Mouse (Mus musculus) hindbrain, embryonic 14.5 days (tissue): ENCODE measurements around the gene Izumo4. TPM values are rescaled to one million over a fixed set of nuclear protein-coding genes. Genes with fewer than 3 reads are reported as not detected.

Source experiments
- ATAC-seq: fragments of 200-750 bp; cut with Nextera tagmentation; 2 replicates; pipeline ENCODE4 v1.8.0; 2017; ENCODE audit warnings: moderate number of reproducible peaks, mild to moderate bottlenecking, moderate TSS enrichment, moderate library complexity; ENCODE audit not compliant: low FRiP score
- DNase-seq: peaks from one replicate; pipeline ENCODE4 v3.0.0-alpha.2; 2015; ENCODE audit warnings: low spot score
- H3K27ac ChIP-seq: fragments of 300-500 bp; sonication (generic); 2 replicates; pipeline ENCODE4 v1.5.1; 2014; ENCODE audit warnings: mild to moderate bottlenecking, moderate library complexity
- H3K27me3 ChIP-seq: fragments of 300-500 bp; sonication (generic); 2 replicates; pipeline ENCODE4 v1.6.1; 2014; ENCODE audit warnings: mild to moderate bottlenecking, low read length, mixed read lengths; ENCODE audit not compliant: control insufficient read depth, insufficient read depth
- H3K36me3 ChIP-seq: fragments of 300-500 bp; sonication (generic); replicated peaks from 2 replicates; pipeline ENCODE4 v1.6.1; 2014; ENCODE audit not compliant: control insufficient read depth, insufficient read depth
- H3K4me1 ChIP-seq: fragments of 300-500 bp; sonication (generic); replicated peaks from 2 replicates; pipeline ENCODE4 v1.6.1; 2014; ENCODE audit warnings: antibody characterized with exemption, low read length, mixed read lengths; ENCODE audit not compliant: control insufficient read depth, insufficient read depth
- H3K4me2 ChIP-seq: fragments of 300-500 bp; sonication (generic); replicated peaks from 2 replicates; pipeline ENCODE4 v1.6.1; 2014; ENCODE audit warnings: mild to moderate bottlenecking, moderate library complexity
- H3K4me3 ChIP-seq: fragments of 300-500 bp; sonication (generic); replicated peaks from 2 replicates; pipeline ENCODE4 v1.5.1; 2014; ENCODE audit warnings: mild to moderate bottlenecking, low read length
- H3K9ac ChIP-seq: fragments of 300-500 bp; sonication (generic); 2 replicates; pipeline ENCODE4 v1.6.1; 2014
- H3K9me3 ChIP-seq: fragments of 300-500 bp; sonication (generic); 2 replicates; pipeline ENCODE4 v1.6.1; 2016; ENCODE audit warnings: low read length; ENCODE audit not compliant: control insufficient read depth
- WGBS: fragments of 180-500 bp; shearing (Covaris S2); extraction: QIAGEN DNeasy Blood & Tissue Kit; methylation state at CpG from one replicate; pipeline ENCODE4 v1.1.7; 2014; 5-methylcytosine and 5-hydroxymethylcytosine counted together
- polyA plus RNA-seq: library from polyadenylated mRNA; unstranded; fragments of >200 nt; fragmentation: Nextera tagmentation; extraction: Ambion mirVana; gene quantifications from 2 replicates; pipeline ENCODE4 v1.2.1, GENCODE M21; 2014

Gene Izumo4
- polyA plus RNA-seq, 1 experiment from 2014 or later: 20.4 TPM

DNA sequence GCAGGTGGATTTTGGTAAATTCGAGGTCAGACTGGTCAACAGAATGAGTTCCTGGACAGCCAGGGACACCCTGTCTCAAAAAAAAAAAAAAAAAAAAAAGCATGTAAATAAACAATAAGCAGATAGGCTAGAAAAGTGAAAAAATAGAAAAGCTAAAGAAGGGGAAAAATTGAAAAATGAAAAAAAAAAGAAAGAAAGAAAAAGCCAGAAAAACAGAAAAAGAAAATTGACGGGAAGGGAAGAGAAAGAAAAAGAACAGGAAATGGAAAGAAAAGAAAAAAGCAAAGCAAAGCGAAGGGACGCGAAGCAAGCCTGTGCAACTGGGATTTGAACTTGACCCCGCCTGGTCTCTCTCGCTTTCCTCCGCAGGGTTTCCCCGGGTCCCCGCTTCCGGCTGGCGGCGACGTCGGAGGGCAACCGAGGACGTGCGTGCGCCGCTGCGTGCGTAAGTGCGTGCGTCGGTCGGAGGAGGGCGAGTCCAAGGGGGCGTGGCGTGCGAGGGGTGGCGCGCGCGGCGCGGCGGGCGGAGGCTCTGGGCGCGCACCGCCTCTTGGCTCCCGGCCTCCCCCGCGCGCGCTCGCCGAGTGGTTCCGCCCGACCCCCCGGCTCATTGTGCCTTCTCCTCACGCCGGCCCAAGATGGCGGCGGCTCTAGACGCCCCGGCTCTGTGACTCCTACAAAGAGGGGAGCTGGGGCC, 52.8 kb downstream of the Izumo4 start, which contains the start of gene Dot1l:
TSS of gene Dot1l (plus strand) at position 613 of the 697 bp plus-strand sequence.
- peak within 1 kb of the TSS; percentile 93 for H3K27ac ChIP-seq
- WGBS: 2% methylated on average over 57 of the region's 57 CpGs
- ATAC-seq: peak; percentile 91
- peaks cover 29% of the 10 kb centered on the region for H3K4me1 ChIP-seq
- no peaks in the 10 kb centered on the region for H3K36me3 ChIP-seq
- H3K27me3 ChIP-seq: no peaks in the 10 kb centered on the region
- peak within 1 kb of the TSS; percentile 96 for H3K9ac ChIP-seq
- H3K4me3 ChIP-seq: peak within 1 kb of the TSS; percentile 94
- H3K4me2 ChIP-seq: peak within 1 kb of the TSS; percentile 96
- H3K9me3 ChIP-seq: no peaks in the 10 kb centered on the region
- peak; percentile 98 for DNase-seq

Other genes starting within 250 kb of the Izumo4 start
- 1.5 and 2.3 TPM in 2 replicates for gene Onecut3, start 207.3 kb upstream of the Izumo4 start, polyA plus RNA-seq
- 0.87 and 1.1 TPM in 2 replicates for gene Atp8b3, start 163.1 kb upstream of the Izumo4 start, polyA plus RNA-seq
- 29.0 and 30.8 TPM in 2 replicates for gene Rexo1, start 140.6 kb upstream of the Izumo4 start, polyA plus RNA-seq
- 5.1 and 5.3 TPM in 2 replicates for gene Klf16, start 124.9 kb upstream of the Izumo4 start, polyA plus RNA-seq
- gene Abhd17a, start 111.8 kb upstream of the Izumo4 start, polyA plus RNA-seq: 157 and 174 TPM in 2 replicates
- gene Scamp4, start 99.3 kb upstream of the Izumo4 start, polyA plus RNA-seq: 63.1 and 64.5 TPM in 2 replicates
- 5.2 and 5.6 TPM in 2 replicates for gene Adat3, start 99.3 kb upstream of the Izumo4 start, polyA plus RNA-seq
- gene Gm49322, start 96.2 kb upstream of the Izumo4 start, polyA plus RNA-seq: 1.7 and 1.9 TPM in 2 replicates
- 65.4 and 76.4 TPM in 2 replicates for gene Csnk1g2, start 79.3 kb upstream of the Izumo4 start, polyA plus RNA-seq
- gene Btbd2, start 45.1 kb upstream of the Izumo4 start, polyA plus RNA-seq: 83.2 and 83.7 TPM in 2 replicates
- gene Mknk2, start 24.1 kb upstream of the Izumo4 start, polyA plus RNA-seq: 53.8 and 60.2 TPM in 2 replicates
- gene Mob3a, start 207 bp upstream of the Izumo4 start, polyA plus RNA-seq: 45.3 and 47.1 TPM in 2 replicates
- 112 and 114 TPM in 2 replicates for gene Ap3d1, start 40.1 kb downstream of the Izumo4 start, polyA plus RNA-seq
- 22.4 and 23.8 TPM in 2 replicates for gene Dot1l, start 53.0 kb downstream of the Izumo4 start, polyA plus RNA-seq
- gene Sf3a2, start 96.0 kb downstream of the Izumo4 start, polyA plus RNA-seq: 55.6 and 62.9 TPM in 2 replicates
- gene Plekhj1, start 96.4 kb downstream of the Izumo4 start, polyA plus RNA-seq: 117 and 123 TPM in 2 replicates
- gene Amh, start 103.1 kb downstream of the Izumo4 start, polyA plus RNA-seq: 0.16 TPM in 1 of 2 replicates, not detected in the other
- gene Jsrp1, start 111.3 kb downstream of the Izumo4 start, polyA plus RNA-seq: 0.37 and 0.96 TPM in 2 replicates
- gene Oaz1, start 124.5 kb downstream of the Izumo4 start, polyA plus RNA-seq: 1,195 and 1,204 TPM in 2 replicates
- gene Lingo3, start 141.9 kb downstream of the Izumo4 start, polyA plus RNA-seq: 9.9 and 14.3 TPM in 2 replicates
- 241 and 287 TPM in 2 replicates for gene Lsm7, start 153.0 kb downstream of the Izumo4 start, polyA plus RNA-seq
- gene Sppl2b, start 153.1 kb downstream of the Izumo4 start, polyA plus RNA-seq: 69.3 and 70.3 TPM in 2 replicates
- 0.09 and 0.17 TPM in 2 replicates for gene Tmprss9, start 169.7 kb downstream of the Izumo4 start, polyA plus RNA-seq
- 311 and 351 TPM in 2 replicates for gene Timm13, start 198.8 kb downstream of the Izumo4 start, polyA plus RNA-seq
- gene Lmnb2, start 216.1 kb downstream of the Izumo4 start, polyA plus RNA-seq: 12.9 and 13.8 TPM in 2 replicates
- gene Gadd45b, start 227.9 kb downstream of the Izumo4 start, polyA plus RNA-seq: 6.2 and 8.0 TPM in 2 replicates